Mouse (Mus musculus): ENCODE measurements around the gene Abcc4. TPM values are rescaled to one million over a fixed set of nuclear protein-coding genes. Genes with fewer than 3 reads are reported as not detected.
"Not testable (repeated sequence)": the region's sequence is repeated elsewhere in the genome, so short reads cannot be mapped to it uniquely, and the experiment has no call there.

Abcc4 gene
- polyA plus RNA-seq, 1 experiment, result 4.5 TPM

- no peak for DNase-seq
- H3K27me3 ChIP-seq (ENCODE audit: control insufficient read depth, insufficient read depth, low read length), result no peaks in the 10 kb centered on the region; the same call in 1 of the 2 replicates
- no peak overlapping the region for H3K27ac ChIP-seq (ENCODE audit: insufficient read depth, low read length)
- TF ChIP-seq CTCF (IDR thresholded peaks at IDR 0.05; ENCODE audit: borderline replicate concordance, insufficient read depth, low read depth, low read length), result no peak
- TF ChIP-seq POLR2A (IDR thresholded peaks at IDR 0.05; ENCODE audit: borderline replicate concordance, insufficient read depth, low read length), result no peak
- H3K4me1 ChIP-seq (ENCODE audit: control insufficient read depth, insufficient read depth, low read length), result no peaks in the 10 kb centered on the region
- WGBS, result 41% methylated on average over 18 of the region's 18 CpGs
- H3K4me3 ChIP-seq (replicated peaks; ENCODE audit: insufficient read depth, low read depth, low read length), result no peak overlapping the region
Measured at GRCm38 (mm10) chr14:118551061-118551724, 154.8 kb downstream of the Abcc4 start.

- H3K27ac ChIP-seq (ENCODE audit: insufficient read depth, low read length), result no peak overlapping the region
- no peaks in the 10 kb centered on the region for H3K27me3 ChIP-seq (ENCODE audit: control insufficient read depth, insufficient read depth, low read length)
- no peaks in the 10 kb centered on the region for H3K4me1 ChIP-seq (ENCODE audit: control insufficient read depth, insufficient read depth, low read length)
- 92% methylated on average over 6 of the region's 6 CpGs for WGBS
- TF ChIP-seq CTCF (IDR thresholded peaks at IDR 0.05; ENCODE audit: borderline replicate concordance, insufficient read depth, low read depth, low read length) (no peak), POLR2A (IDR thresholded peaks at IDR 0.05; ENCODE audit: borderline replicate concordance, insufficient read depth, low read length) (no peak)
- no peak for DNase-seq
- no peak overlapping the region for H3K4me3 ChIP-seq (replicated peaks; ENCODE audit: insufficient read depth, low read depth, low read length)
Measured at GRCm38 (mm10) chr14:118544493-118544892, 161.5 kb downstream of the Abcc4 start.

- WGBS, result 47% methylated on average over 9 of the region's 9 CpGs
- H3K27ac ChIP-seq (ENCODE audit: insufficient read depth, low read length), result no peak overlapping the region
- H3K27me3 ChIP-seq (ENCODE audit: control insufficient read depth, insufficient read depth, low read length), result no peaks in the 10 kb centered on the region
- H3K4me1 ChIP-seq (ENCODE audit: control insufficient read depth, insufficient read depth, low read length), result no peaks in the 10 kb centered on the region
- no peak overlapping the region for H3K4me3 ChIP-seq (replicated peaks; ENCODE audit: insufficient read depth, low read depth, low read length)
- no peak for DNase-seq
- no peak for TF ChIP-seq POLR2A (IDR thresholded peaks at IDR 0.05; ENCODE audit: borderline replicate concordance, insufficient read depth, low read length)
- no peak for TF ChIP-seq CTCF (IDR thresholded peaks at IDR 0.05; ENCODE audit: borderline replicate concordance, insufficient read depth, low read depth, low read length)
Measured at GRCm38 (mm10) chr14:118542947-118543346, 163.1 kb downstream of the Abcc4 start.

- WGBS, result 92% methylated on average over 3 of the region's 3 CpGs
Measured at GRCm38 (mm10) chr14:118531539-118531938, 174.5 kb downstream of the Abcc4 start.

GRCm38 (mm10) chr14:118514280-118515031 is 191.6 kb downstream of the Abcc4 start:
- Histone ChIP-seq H3K4me1 (ENCODE audit: control insufficient read depth, insufficient read depth, low read length) (no peaks in the 10 kb centered on the region), H3K27me3 (ENCODE audit: control insufficient read depth, insufficient read depth, low read length) (no peaks in the 10 kb centered on the region), H3K27ac (ENCODE audit: insufficient read depth, low read length) (no peak overlapping the region), H3K4me3 (replicated peaks; ENCODE audit: insufficient read depth, low read depth, low read length) (no peak overlapping the region)
- DNase-seq, result no peak
- TF ChIP-seq CTCF (IDR thresholded peaks at IDR 0.05; ENCODE audit: borderline replicate concordance, insufficient read depth, low read depth, low read length) (no peak), POLR2A (IDR thresholded peaks at IDR 0.05; ENCODE audit: borderline replicate concordance, insufficient read depth, low read length) (no peak)
- 74% methylated on average over 9 of the region's 9 CpGs for WGBS

More at GRCm38 (mm10) chr14:118531539-118531938, 174.5 kb downstream of the Abcc4 start:
- TF ChIP-seq POLR2A (IDR thresholded peaks at IDR 0.05; ENCODE audit: borderline replicate concordance, insufficient read depth, low read length), result no peak
- no peak for TF ChIP-seq CTCF (IDR thresholded peaks at IDR 0.05; ENCODE audit: borderline replicate concordance, insufficient read depth, low read depth, low read length)
- no peak overlapping the region for H3K27ac ChIP-seq (ENCODE audit: insufficient read depth, low read length)
- H3K4me1 ChIP-seq (ENCODE audit: control insufficient read depth, insufficient read depth, low read length), result no peaks in the 10 kb centered on the region
- DNase-seq, result no peak
- H3K27me3 ChIP-seq (ENCODE audit: control insufficient read depth, insufficient read depth, low read length), result no peaks in the 10 kb centered on the region; the same call in 1 of the 2 replicates
- H3K4me3 ChIP-seq (replicated peaks; ENCODE audit: insufficient read depth, low read depth, low read length), result no peak overlapping the region

- H3K27ac ChIP-seq (ENCODE audit: insufficient read depth, low read length); H3K4me3 ChIP-seq (replicated peaks; ENCODE audit: insufficient read depth, low read depth, low read length); H3K4me1 ChIP-seq (ENCODE audit: control insufficient read depth, insufficient read depth, low read length); H3K27me3 ChIP-seq (ENCODE audit: control insufficient read depth, insufficient read depth, low read length); DNase-seq: not testable (repeated sequence)
- 92% methylated on average over 6 of the region's 6 CpGs for WGBS
Measured at GRCm38 (mm10) chr14:118511715-118512114, 194.3 kb downstream of the Abcc4 start.

- H3K27me3 ChIP-seq (ENCODE audit: control insufficient read depth, insufficient read depth, low read length), result no peaks in the 10 kb centered on the region
- no peak overlapping the region for H3K27ac ChIP-seq (ENCODE audit: insufficient read depth, low read length)
- no peaks in the 10 kb centered on the region for H3K4me1 ChIP-seq (ENCODE audit: control insufficient read depth, insufficient read depth, low read length)
- no peak for DNase-seq
- TF ChIP-seq CTCF (IDR thresholded peaks at IDR 0.05; ENCODE audit: borderline replicate concordance, insufficient read depth, low read depth, low read length) (no peak), POLR2A (IDR thresholded peaks at IDR 0.05; ENCODE audit: borderline replicate concordance, insufficient read depth, low read length) (no peak)
- no peak overlapping the region for H3K4me3 ChIP-seq (replicated peaks; ENCODE audit: insufficient read depth, low read depth, low read length)
- WGBS, result 73% methylated on average over 2 of the region's 2 CpGs
Measured at GRCm38 (mm10) chr14:118510793-118511192, 195.2 kb downstream of the Abcc4 start.

GRCm38 (mm10) chr14:118510216-118510615 is 195.8 kb downstream of the Abcc4 start:
- Histone ChIP-seq H3K4me1 (ENCODE audit: control insufficient read depth, insufficient read depth, low read length) (no peaks in the 10 kb centered on the region), H3K4me3 (replicated peaks; ENCODE audit: insufficient read depth, low read depth, low read length) (no peak overlapping the region), H3K27ac (ENCODE audit: insufficient read depth, low read length) (no peak overlapping the region), H3K27me3 (ENCODE audit: control insufficient read depth, insufficient read depth, low read length) (no peaks in the 10 kb centered on the region)
- WGBS, result 77% methylated on average over 5 of the region's 5 CpGs
- no peak for DNase-seq
- TF ChIP-seq POLR2A (IDR thresholded peaks at IDR 0.05; ENCODE audit: borderline replicate concordance, insufficient read depth, low read length), result no peak
- no peak for TF ChIP-seq CTCF (IDR thresholded peaks at IDR 0.05; ENCODE audit: borderline replicate concordance, insufficient read depth, low read depth, low read length)

All from cerebellum, adult 2 months (tissue).